Mouse (Mus musculus): ENCODE measurements around the gene 4930522H14Rik. TPM values are rescaled to one million over a fixed set of nuclear protein-coding genes. Genes with fewer than 3 reads are reported as not detected.
A peak's percentile ranks its signal among the peaks of the same experiment; 100 is the strongest.

Gene 4930522H14Rik
- polyA plus RNA-seq, 2 experiments = not detected

GRCm38 (mm10) chr4:109471606-109472005 is 59.5 kb downstream of the 4930522H14Rik start:
- H3K9me3 ChIP-seq (ENCODE audit: control insufficient read depth, low read length) = no peaks in the 10 kb centered on the region
- peaks cover 9% of the 10 kb centered on the region for H3K36me3 ChIP-seq (replicated peaks; ENCODE audit: control insufficient read depth, insufficient read depth, low read depth)
- no peak for TF ChIP-seq EP300 (IDR thresholded peaks at IDR 0.05; ENCODE audit: low read depth)
- TF ChIP-seq CTCF (IDR thresholded peaks at IDR 0.05; ENCODE audit: low read depth) = no peak
- no peak for DNase-seq (ENCODE audit: low read depth in 3 of 3, low spot score in 3 of 3)
- H3K27me3 ChIP-seq (ENCODE audit: control insufficient read depth, insufficient read depth, low read length) = no peaks in the 10 kb centered on the region
- no peak overlapping the region; the same call in 1 of the 2 replicates for H3K4me2 ChIP-seq (ENCODE audit: low read depth)
- peaks cover 38 to 40% of the 10 kb centered on the region in 2 experiments for H3K4me1 ChIP-seq (replicated peaks; ENCODE audit: control insufficient read depth in 2 of 2, insufficient read depth in 2 of 2, low read length in 1 of 2)
- no peak overlapping the region for H3K9ac ChIP-seq (replicated peaks)
- H3K4me3 ChIP-seq (ENCODE audit: insufficient read depth in 1 of 2, low read depth in 2 of 2, low read length in 2 of 2) = no peak overlapping the region
- ATAC-seq (ENCODE audit: insufficient read depth) = no peak
- H3K27ac ChIP-seq = no peak overlapping the region

GRCm38 (mm10) chr4:109467687-109468086 is 63.4 kb downstream of the 4930522H14Rik start:
- DNase-seq (ENCODE audit: low read depth in 3 of 3, low spot score in 3 of 3) (peak in 1 of 3 experiments; percentile 36), ATAC-seq (ENCODE audit: insufficient read depth) (peak; percentile 75)
- Histone ChIP-seq H3K36me3 (replicated peaks; ENCODE audit: control insufficient read depth, insufficient read depth, low read depth) (peaks cover 5% of the 10 kb centered on the region), H3K4me3 (ENCODE audit: insufficient read depth in 1 of 2, low read depth in 2 of 2, low read length in 2 of 2) (no peak overlapping the region), H3K27me3 (ENCODE audit: control insufficient read depth, insufficient read depth, low read length) (no peaks in the 10 kb centered on the region), H3K4me1 (replicated peaks; ENCODE audit: control insufficient read depth in 2 of 2, insufficient read depth in 2 of 2, low read length in 1 of 2) (peaks cover 38 to 45% of the 10 kb centered on the region in 2 experiments), H3K9ac (replicated peaks) (peak overlapping the region; percentile 19; the same call in 1 of the 2 replicates), H3K27ac (peak overlapping the region; percentile 75), H3K4me2 (ENCODE audit: low read depth) (peak overlapping the region; percentile 48), H3K9me3 (ENCODE audit: control insufficient read depth, low read length) (no peaks in the 10 kb centered on the region)
- TF ChIP-seq EP300 (IDR thresholded peaks at IDR 0.05; ENCODE audit: low read depth) (peak; percentile 55), CTCF (IDR thresholded peaks at IDR 0.05; ENCODE audit: low read depth) (no peak)

- H3K27ac ChIP-seq = no peak overlapping the region
- H3K36me3 ChIP-seq (replicated peaks; ENCODE audit: control insufficient read depth, insufficient read depth, low read depth) = no peaks in the 10 kb centered on the region
- no peaks in the 10 kb centered on the region for H3K9me3 ChIP-seq (ENCODE audit: control insufficient read depth, low read length)
- peaks cover 20 to 27% of the 10 kb centered on the region in 2 experiments for H3K4me1 ChIP-seq (replicated peaks; ENCODE audit: control insufficient read depth in 2 of 2, insufficient read depth in 2 of 2, low read length in 1 of 2)
- no peak overlapping the region for H3K4me2 ChIP-seq (ENCODE audit: low read depth)
- no peak for DNase-seq (ENCODE audit: low read depth in 3 of 3, low spot score in 3 of 3)
- H3K27me3 ChIP-seq (ENCODE audit: control insufficient read depth, insufficient read depth, low read length) = no peaks in the 10 kb centered on the region
- no peak overlapping the region for H3K9ac ChIP-seq (replicated peaks)
- H3K4me3 ChIP-seq (ENCODE audit: insufficient read depth in 1 of 2, low read depth in 2 of 2, low read length in 2 of 2) = no peak overlapping the region
- TF ChIP-seq CTCF (IDR thresholded peaks at IDR 0.05; ENCODE audit: low read depth) (no peak), EP300 (IDR thresholded peaks at IDR 0.05; ENCODE audit: low read depth) (no peak)
- no peak for ATAC-seq (ENCODE audit: insufficient read depth)
Measured at GRCm38 (mm10) chr4:109463892-109464291, 67.2 kb downstream of the 4930522H14Rik start.

- WGBS (ENCODE audit: insufficient replicate concordance) = 70% methylated on average over 3 of the region's 3 CpGs
- ATAC-seq (ENCODE audit: insufficient read depth) = no peak
- no peak overlapping the region for H3K27ac ChIP-seq
Measured at GRCm38 (mm10) chr4:109460421-109461179, 70.5 kb downstream of the 4930522H14Rik start.

GRCm38 (mm10) chr4:109456821-109457220 is 74.3 kb downstream of the 4930522H14Rik start:
- H3K4me3 ChIP-seq (ENCODE audit: insufficient read depth in 1 of 2, low read depth in 2 of 2, low read length in 2 of 2) = no peak overlapping the region
- H3K9me3 ChIP-seq (ENCODE audit: control insufficient read depth, low read length) = no peaks in the 10 kb centered on the region
- no peak overlapping the region for H3K27ac ChIP-seq
- peaks cover 19% of the 10 kb centered on the region for H3K36me3 ChIP-seq (replicated peaks; ENCODE audit: control insufficient read depth, insufficient read depth, low read depth)
- no peaks in the 10 kb centered on the region for H3K27me3 ChIP-seq (ENCODE audit: control insufficient read depth, insufficient read depth, low read length)
- 79% methylated on average over 6 of the region's 6 CpGs for WGBS (ENCODE audit: insufficient replicate concordance)
- H3K4me2 ChIP-seq (ENCODE audit: low read depth) = no peak overlapping the region
- DNase-seq (ENCODE audit: low read depth in 3 of 3, low spot score in 3 of 3) (no peak), ATAC-seq (ENCODE audit: insufficient read depth) (no peak)
- H3K4me1 ChIP-seq (replicated peaks; ENCODE audit: control insufficient read depth in 2 of 2, insufficient read depth in 2 of 2, low read length in 1 of 2) = no peaks in the 10 kb centered on the region
- TF ChIP-seq EP300 (IDR thresholded peaks at IDR 0.05; ENCODE audit: low read depth) (no peak), CTCF (IDR thresholded peaks at IDR 0.05; ENCODE audit: low read depth) (no peak)
- no peak overlapping the region for H3K9ac ChIP-seq (replicated peaks)

More at GRCm38 (mm10) chr4:109460421-109461179, 70.5 kb downstream of the 4930522H14Rik start:
- no peaks in the 10 kb centered on the region for H3K9me3 ChIP-seq (ENCODE audit: control insufficient read depth, low read length)
- no peak overlapping the region for H3K4me2 ChIP-seq (ENCODE audit: low read depth)
- peaks cover 4 to 11% of the 10 kb centered on the region in 2 experiments for H3K4me1 ChIP-seq (replicated peaks; ENCODE audit: control insufficient read depth in 2 of 2, insufficient read depth in 2 of 2, low read length in 1 of 2)
- no peaks in the 10 kb centered on the region for H3K36me3 ChIP-seq (replicated peaks; ENCODE audit: control insufficient read depth, insufficient read depth, low read depth)
- H3K27me3 ChIP-seq (ENCODE audit: control insufficient read depth, insufficient read depth, low read length) = no peaks in the 10 kb centered on the region
- no peak for DNase-seq (ENCODE audit: low read depth in 3 of 3, low spot score in 3 of 3)
- no peak overlapping the region for H3K4me3 ChIP-seq (ENCODE audit: insufficient read depth in 1 of 2, low read depth in 2 of 2, low read length in 2 of 2)
- no peak overlapping the region for H3K9ac ChIP-seq (replicated peaks)
- TF ChIP-seq CTCF (IDR thresholded peaks at IDR 0.05; ENCODE audit: low read depth) = no peak

Other genes with a start within 250 kb of the 4930522H14Rik start
- gene Ttc39a, start 124.7 kb downstream of the 4930522H14Rik start, polyA plus RNA-seq (2012; rRNA removed) = 8.7 and 11.7 TPM in 2 replicates
- 13.6 and 15.4 TPM in 2 replicates for gene Ttc39a, start 124.7 kb downstream of the 4930522H14Rik start, polyA plus RNA-seq (2014; fragmentation: Nextera tagmentation; extraction: Ambion mirVana)
- 13.6 and 22.2 TPM in 2 replicates for gene Rnf11, start 46.6 kb downstream of the 4930522H14Rik start, polyA plus RNA-seq (2012; rRNA removed)
- 39.1 and 40.7 TPM in 2 replicates for gene Rnf11, start 46.6 kb downstream of the 4930522H14Rik start, polyA plus RNA-seq (2014; fragmentation: Nextera tagmentation; extraction: Ambion mirVana)
- 10.2 and 15.1 TPM in 2 replicates for gene Cdkn2c, start 135.9 kb upstream of the 4930522H14Rik start, polyA plus RNA-seq (2012; rRNA removed)
- gene Cdkn2c, start 135.9 kb upstream of the 4930522H14Rik start, polyA plus RNA-seq (2014; fragmentation: Nextera tagmentation; extraction: Ambion mirVana) = 13.6 and 14.9 TPM in 2 replicates
- gene Faf1, start 145.3 kb upstream of the 4930522H14Rik start, polyA plus RNA-seq (2012; rRNA removed) = 4.1 and 7.3 TPM in 2 replicates
- gene Faf1, start 145.3 kb upstream of the 4930522H14Rik start, polyA plus RNA-seq (2014; fragmentation: Nextera tagmentation; extraction: Ambion mirVana) = 16.6 and 19.2 TPM in 2 replicates